Mouse (Mus musculus) lung, embryonic 16.5 days (tissue): ENCODE data around the gene Cdc7. TPM values are rescaled to one million over a fixed set of nuclear protein-coding genes. Genes with fewer than 3 reads are reported as not detected.

Source experiments
- ATAC-seq: fragments of 200-750 bp; cut with Nextera tagmentation; 2 replicates; pipeline ENCODE4 v1.8.0; 2017; ENCODE audit warnings: low read depth, mild to moderate bottlenecking, moderate library complexity
- H3K27ac ChIP-seq: fragments of 300-500 bp; sonication (generic); 2 replicates; pipeline ENCODE4 v1.5.1; 2014; ENCODE audit warnings: mild to moderate bottlenecking, control low read depth, low read length
- H3K27me3 ChIP-seq: fragments of 300-500 bp; sonication (generic); 2 replicates; pipeline ENCODE4 v1.6.1; 2014; ENCODE audit warnings: low read depth, low read length, mixed read lengths; ENCODE audit not compliant: control insufficient read depth, insufficient read depth
- H3K36me3 ChIP-seq: fragments of 300-500 bp; sonication (generic); 2 replicates; pipeline ENCODE4 v1.6.1; 2014; ENCODE audit warnings: low read length; ENCODE audit not compliant: control insufficient read depth, insufficient read depth
- H3K4me1 ChIP-seq: fragments of 300-500 bp; sonication (generic); replicated peaks from 2 replicates; pipeline ENCODE4 v1.6.1; 2014; ENCODE audit warnings: low read length, mixed read lengths; ENCODE audit not compliant: control insufficient read depth, insufficient read depth
- H3K4me2 ChIP-seq: fragments of 300-500 bp; sonication (generic); 2 replicates; pipeline ENCODE4 v1.6.1; 2014; ENCODE audit warnings: low read depth, low read length, control low read depth
- H3K4me3 ChIP-seq: fragments of 300-500 bp; sonication (generic); 2 replicates; pipeline ENCODE4 v1.5.1; 2014; ENCODE audit warnings: mild to moderate bottlenecking, low read length, control low read depth
- H3K9ac ChIP-seq: fragments of 300-500 bp; sonication (generic); 2 replicates; pipeline ENCODE4 v1.6.1; 2014; ENCODE audit warnings: low read length, control low read depth
- H3K9me3 ChIP-seq: fragments of 300-500 bp; sonication (generic); 2 replicates; pipeline ENCODE4 v1.6.1; 2016; ENCODE audit warnings: low read length; ENCODE audit not compliant: control insufficient read depth
- WGBS: fragments of 180-500 bp; shearing (Covaris S2); extraction: QIAGEN DNeasy Blood & Tissue Kit; methylation state at CpG from one replicate; pipeline ENCODE4 v1.1.7; 2014; 5-methylcytosine and 5-hydroxymethylcytosine counted together
- polyA plus RNA-seq: library from polyadenylated mRNA; unstranded; fragments of >200 nt; fragmentation: Nextera tagmentation; extraction: Ambion mirVana; gene quantifications from 2 replicates; pipeline ENCODE4 v1.2.1, GENCODE M21; 2015

Cdc7 gene
- polyA plus RNA-seq, 1 experiment from 2014 or later = 46.6 TPM

GRCm38 (mm10) chr5:107016538-107016937 is 52.4 kb downstream of the Cdc7 start:
- ATAC-seq = no peak
- Histone ChIP-seq H3K9me3 (no peaks in the 10 kb centered on the region; the same call in 1 of the 2 replicates), H3K4me2 (no peak overlapping the region), H3K4me3 (no peak overlapping the region), H3K27me3 (no peaks in the 10 kb centered on the region), H3K36me3 (no peaks in the 10 kb centered on the region), H3K27ac (no peak overlapping the region), H3K9ac (no peak overlapping the region), H3K4me1 (peaks cover 32% of the 10 kb centered on the region)
- 54% methylated on average over 4 of the region's 4 CpGs for WGBS

- Histone ChIP-seq H3K9ac (no peak overlapping the region), H3K27ac (no peak overlapping the region), H3K27me3 (no peaks in the 10 kb centered on the region), H3K36me3 (no peaks in the 10 kb centered on the region), H3K4me3 (no peak overlapping the region), H3K9me3 (no peaks in the 10 kb centered on the region; the same call in 1 of the 2 replicates), H3K4me1 (peaks cover 27% of the 10 kb centered on the region), H3K4me2 (no peak overlapping the region)
- WGBS = 77% methylated on average over 2 of the region's 2 CpGs
- ATAC-seq = no peak
These were observed 53.4 kb downstream of the Cdc7 start for GRCm38 (mm10) chr5:107017544-107017943.

- H3K4me1 ChIP-seq = peaks cover 23% of the 10 kb centered on the region
- 62% methylated on average over 5 of the region's 5 CpGs for WGBS
- no peaks in the 10 kb centered on the region for H3K36me3 ChIP-seq
- ATAC-seq = no peak
- H3K27ac ChIP-seq = no peak overlapping the region
- H3K9me3 ChIP-seq = no peaks in the 10 kb centered on the region; the same call in 1 of the 2 replicates
- H3K9ac ChIP-seq = no peak overlapping the region; the same call in 1 of the 2 replicates
- H3K27me3 ChIP-seq = no peaks in the 10 kb centered on the region
- no peak overlapping the region for H3K4me3 ChIP-seq
- H3K4me2 ChIP-seq = no peak overlapping the region
These were observed 54.9 kb downstream of the Cdc7 start for GRCm38 (mm10) chr5:107019057-107019456.

- ATAC-seq = no peak
- H3K4me1 ChIP-seq = peaks cover 22% of the 10 kb centered on the region
- no peaks in the 10 kb centered on the region for H3K27me3 ChIP-seq
- no peak overlapping the region for H3K4me2 ChIP-seq
- H3K27ac ChIP-seq = no peak overlapping the region
- H3K36me3 ChIP-seq = no peaks in the 10 kb centered on the region
- H3K4me3 ChIP-seq = no peak overlapping the region
- H3K9ac ChIP-seq = no peak overlapping the region
- H3K9me3 ChIP-seq = no peaks in the 10 kb centered on the region; the same call in 1 of the 2 replicates
- WGBS = 59% methylated on average over 6 of the region's 6 CpGs
These were observed 55.8 kb downstream of the Cdc7 start for GRCm38 (mm10) chr5:107019904-107020303.

GRCm38 (mm10) chr5:107020366-107020765 is 56.2 kb downstream of the Cdc7 start:
- no peak for ATAC-seq
- H3K27ac ChIP-seq = no peak overlapping the region
- H3K9ac ChIP-seq = no peak overlapping the region
- no peak overlapping the region for H3K4me3 ChIP-seq
- H3K36me3 ChIP-seq = no peaks in the 10 kb centered on the region
- no peak overlapping the region for H3K4me2 ChIP-seq
- no peaks in the 10 kb centered on the region for H3K27me3 ChIP-seq
- 62% methylated on average over 7 of the region's 7 CpGs for WGBS
- peaks cover 21% of the 10 kb centered on the region for H3K4me1 ChIP-seq
- H3K9me3 ChIP-seq = no peaks in the 10 kb centered on the region; the same call in 1 of the 2 replicates

GRCm38 (mm10) chr5:107021291-107022063 is 57.4 kb downstream of the Cdc7 start:
- no peak overlapping the region for H3K4me2 ChIP-seq
- 76% methylated on average over 14 of the region's 14 CpGs for WGBS
- H3K4me1 ChIP-seq = peaks cover 19% of the 10 kb centered on the region
- H3K9me3 ChIP-seq = no peaks in the 10 kb centered on the region; the same call in 1 of the 2 replicates
- no peaks in the 10 kb centered on the region for H3K36me3 ChIP-seq
- ATAC-seq = no peak
- no peaks in the 10 kb centered on the region for H3K27me3 ChIP-seq
- no peak overlapping the region for H3K27ac ChIP-seq
- no peak overlapping the region for H3K9ac ChIP-seq
- no peak overlapping the region for H3K4me3 ChIP-seq

- Histone ChIP-seq H3K36me3 (no peaks in the 10 kb centered on the region), H3K9ac (no peak overlapping the region), H3K4me2 (no peak overlapping the region), H3K27me3 (no peaks in the 10 kb centered on the region), H3K27ac (no peak overlapping the region), H3K4me1 (peaks cover 19% of the 10 kb centered on the region), H3K4me3 (no peak overlapping the region), H3K9me3 (no peaks in the 10 kb centered on the region; the same call in 1 of the 2 replicates)
- 87% methylated on average over 3 of the region's 3 CpGs for WGBS
- ATAC-seq = no peak
These were observed 57.9 kb downstream of the Cdc7 start for GRCm38 (mm10) chr5:107022064-107022428.

- Histone ChIP-seq H3K27ac (no peak overlapping the region), H3K4me2 (no peak overlapping the region), H3K36me3 (no peaks in the 10 kb centered on the region), H3K9ac (no peak overlapping the region), H3K9me3 (no peaks in the 10 kb centered on the region), H3K4me3 (no peak overlapping the region), H3K4me1 (peaks cover 24% of the 10 kb centered on the region), H3K27me3 (no peaks in the 10 kb centered on the region)
- ATAC-seq = no peak
- WGBS = 60% methylated on average over 5 of the region's 5 CpGs
These were observed 59.8 kb downstream of the Cdc7 start for GRCm38 (mm10) chr5:107023951-107024350.

- no peaks in the 10 kb centered on the region for H3K27me3 ChIP-seq
- no peaks in the 10 kb centered on the region for H3K36me3 ChIP-seq
- no peaks in the 10 kb centered on the region for H3K9me3 ChIP-seq
- H3K4me1 ChIP-seq = peaks cover 27% of the 10 kb centered on the region
- ATAC-seq = no peak
- no peak overlapping the region for H3K9ac ChIP-seq
- no peak overlapping the region for H3K4me3 ChIP-seq
- no peak overlapping the region for H3K27ac ChIP-seq
- no peak overlapping the region for H3K4me2 ChIP-seq
- WGBS = 64% methylated on average over 5 of the region's 5 CpGs
These were observed 61.2 kb downstream of the Cdc7 start for GRCm38 (mm10) chr5:107025371-107025770.
